Mouse (Mus musculus) left cerebral cortex, adult 9 months (tissue): ENCODE measurements around the gene Trnt1.
A peak's percentile ranks its signal among the peaks of the same experiment; 100 is the strongest.

ENCODE experiments used
- DNase-seq, 2 experiments: peaks; one replicate each; pipeline ENCODE4 v3.0.0; 2022; ENCODE audit warnings: low spot score in 2 of 2

Trnt1 gene

GRCm38 (mm10) chr6:106768640-106769289 is at the start of gene Trnt1:
Gene Trnt1 (plus strand): TSS chr6:106769120.
- DNase-seq: peak; percentile 88 to 97

GRCm38 (mm10) chr6:106725642-106726041 is 43.3 kb upstream of the Trnt1 start:
- DNase-seq: no peak

GRCm38 (mm10) chr6:106726078-106726477 is 42.8 kb upstream of the Trnt1 start:
- no peak for DNase-seq

DNA sequence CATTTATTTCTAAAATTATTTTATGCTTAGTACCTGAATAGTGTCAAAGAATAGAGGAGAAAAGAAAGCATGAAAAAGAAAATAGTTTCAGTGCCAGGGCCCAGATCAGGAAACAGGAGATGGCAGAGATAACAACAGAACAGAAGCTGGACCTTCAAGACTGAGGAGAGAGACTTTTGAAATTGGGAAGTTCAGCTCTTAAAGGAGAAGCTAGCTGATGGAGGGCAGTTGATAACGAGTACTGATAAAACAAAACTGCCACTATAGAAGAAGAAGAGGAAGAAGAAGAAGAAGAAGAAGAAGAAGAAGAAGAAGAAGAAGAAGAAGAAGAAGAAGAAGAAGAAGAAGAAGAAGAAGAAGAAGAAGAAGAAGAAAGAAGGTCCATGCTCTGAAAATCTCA is 41.2 kb upstream of the Trnt1 start:
- DNase-seq: no peak

DNA sequence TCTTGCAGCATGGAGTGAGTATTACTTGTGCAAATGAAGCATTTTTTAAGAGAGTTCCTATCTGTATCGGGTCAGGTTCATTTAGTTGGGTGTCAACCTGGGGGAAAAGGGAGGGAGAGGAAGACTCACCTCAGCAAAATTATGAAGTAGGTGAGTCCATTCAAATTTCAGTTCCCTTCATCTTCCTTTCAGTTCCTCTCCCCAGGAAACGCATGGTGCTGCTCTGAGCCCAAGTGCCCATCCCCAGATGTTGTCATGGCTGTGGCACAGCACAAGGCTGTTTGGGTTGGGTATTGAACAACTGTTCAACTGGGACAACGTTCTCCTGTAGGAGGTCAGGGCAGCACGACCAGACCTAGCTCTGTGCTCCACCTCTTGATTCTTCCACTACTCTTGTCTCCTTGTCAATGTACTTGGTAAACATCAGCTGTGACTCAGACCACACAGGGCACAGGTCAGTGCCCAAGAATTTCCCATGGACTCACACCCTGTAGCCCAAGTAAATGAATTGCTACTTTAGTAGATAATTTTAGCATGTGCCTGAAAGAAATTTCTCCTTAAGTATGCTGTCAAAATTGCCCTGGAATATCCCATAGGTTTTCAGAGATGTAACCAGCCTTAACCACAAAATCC is 39.1 kb upstream of the Trnt1 start:
- no peak for DNase-seq

- DNase-seq: no peak
Measured at GRCm38 (mm10) chr6:106732563-106732962, 36.4 kb upstream of the Trnt1 start.

- DNase-seq: no peak
Measured at GRCm38 (mm10) chr6:106738229-106738628, 30.7 kb upstream of the Trnt1 start.

GRCm38 (mm10) chr6:106740244-106740825 is 28.6 kb upstream of the Trnt1 start:
- no peak for DNase-seq

GRCm38 (mm10) chr6:106743556-106744233 is 25.2 kb upstream of the Trnt1 start:
- DNase-seq: no peak

DNA sequence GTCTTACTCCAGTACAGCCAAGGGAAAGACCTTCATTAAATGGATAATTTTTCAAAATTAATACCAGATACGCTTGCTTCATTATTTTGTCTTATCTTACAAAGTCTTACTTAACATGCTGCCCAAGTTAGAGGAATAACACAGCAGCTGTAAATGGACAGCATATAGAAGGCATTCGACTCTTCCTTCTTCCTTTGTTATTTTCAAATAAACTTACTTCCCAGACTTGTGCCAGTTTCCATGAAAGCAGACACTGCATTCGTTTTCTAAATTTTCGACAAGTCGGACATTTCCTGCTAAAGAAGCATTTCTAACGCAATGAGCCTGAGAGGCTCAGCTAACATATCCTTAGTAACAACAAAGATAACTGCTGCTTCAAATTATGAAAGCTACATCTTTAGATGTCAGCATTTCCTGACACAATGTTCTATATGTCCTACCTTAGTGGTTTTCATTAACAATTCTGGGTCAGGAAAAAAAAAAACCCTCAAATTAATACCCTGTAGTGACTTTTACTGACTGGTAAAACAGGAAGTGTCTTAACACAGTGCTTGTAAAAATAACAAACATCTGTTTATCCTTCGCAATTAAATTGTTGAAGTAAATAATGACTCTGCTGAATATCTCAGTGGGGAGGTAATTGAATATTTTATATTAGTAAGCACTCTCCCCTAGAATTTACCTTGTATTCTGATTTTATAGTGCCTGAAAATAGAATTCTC is 23.1 kb upstream of the Trnt1 start:
- DNase-seq: no peak

DNA sequence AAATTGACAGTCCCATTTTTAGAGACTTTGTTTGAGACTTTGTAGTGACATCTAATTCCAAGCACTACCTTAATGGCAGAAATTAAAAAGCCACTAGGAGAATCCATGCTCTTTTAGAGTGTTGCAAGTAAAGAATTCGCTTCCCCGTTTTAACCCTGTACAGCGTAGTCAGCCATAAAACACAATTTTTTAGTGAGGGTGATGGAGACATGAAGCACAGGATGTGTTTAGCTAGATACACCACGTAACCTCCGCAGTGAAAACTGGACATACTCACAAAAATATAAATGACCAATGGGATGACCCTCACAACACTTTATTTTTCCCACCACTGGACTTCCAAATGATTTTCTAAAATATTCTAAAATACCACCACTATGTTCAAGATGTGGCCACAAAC is 21.7 kb upstream of the Trnt1 start:
- DNase-seq: no peak

- no peak for DNase-seq
Measured at GRCm38 (mm10) chr6:106747804-106748203, 21.1 kb upstream of the Trnt1 start.

DNA sequence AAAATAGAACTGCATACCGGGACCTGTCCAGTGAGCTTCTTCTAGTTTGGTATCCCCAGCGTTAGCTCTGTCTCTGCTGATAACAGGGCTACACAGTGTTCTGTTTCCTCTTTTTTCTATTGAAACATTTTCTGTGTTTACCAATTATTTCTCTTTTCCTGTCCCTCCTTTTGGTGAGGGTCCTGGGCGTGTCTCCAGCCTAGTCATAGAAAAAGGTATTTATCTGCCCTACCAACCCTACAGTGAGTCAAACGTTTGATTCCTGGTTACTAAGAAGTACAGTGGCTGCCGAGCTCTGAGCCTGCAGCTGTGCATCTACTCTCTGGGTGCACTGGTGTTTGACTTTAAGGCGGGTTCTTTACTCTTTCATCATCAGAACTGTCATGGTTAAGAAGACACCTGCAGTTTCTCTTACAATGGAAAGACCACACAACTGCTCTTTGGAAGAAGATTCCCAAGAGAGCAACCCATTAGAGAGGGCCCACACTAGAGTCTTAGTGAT is 20.0 kb upstream of the Trnt1 start, which contains the start of gene Il5ra:
Gene Il5ra (minus strand): TSS at position 151 of the 502 bp plus-strand sequence.
- DNase-seq: no peak

- DNase-seq: no peak
Measured at GRCm38 (mm10) chr6:106750291-106750690, 18.6 kb upstream of the Trnt1 start.

DNA sequence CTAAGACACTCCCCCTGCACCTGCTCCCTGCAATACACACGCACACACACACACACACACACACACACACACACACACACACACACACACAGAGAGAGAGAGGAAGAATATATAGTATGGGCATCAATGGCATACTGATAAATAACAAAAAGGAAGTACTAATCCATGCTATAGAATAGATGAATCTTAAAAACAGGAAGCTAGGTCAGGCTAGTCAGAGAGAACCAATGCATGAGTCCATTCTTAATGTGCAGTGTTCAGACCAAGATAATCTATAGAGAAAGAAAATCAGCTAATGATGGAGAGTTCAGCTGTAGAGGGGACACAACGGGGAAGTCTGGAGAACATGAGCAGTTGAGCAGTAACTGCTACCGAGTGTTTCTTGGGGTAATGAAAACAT is 10.6 kb upstream of the Trnt1 start:
- DNase-seq: no peak

GRCm38 (mm10) chr6:106760473-106761218 is 8.3 kb upstream of the Trnt1 start:
- no peak for DNase-seq

DNA sequence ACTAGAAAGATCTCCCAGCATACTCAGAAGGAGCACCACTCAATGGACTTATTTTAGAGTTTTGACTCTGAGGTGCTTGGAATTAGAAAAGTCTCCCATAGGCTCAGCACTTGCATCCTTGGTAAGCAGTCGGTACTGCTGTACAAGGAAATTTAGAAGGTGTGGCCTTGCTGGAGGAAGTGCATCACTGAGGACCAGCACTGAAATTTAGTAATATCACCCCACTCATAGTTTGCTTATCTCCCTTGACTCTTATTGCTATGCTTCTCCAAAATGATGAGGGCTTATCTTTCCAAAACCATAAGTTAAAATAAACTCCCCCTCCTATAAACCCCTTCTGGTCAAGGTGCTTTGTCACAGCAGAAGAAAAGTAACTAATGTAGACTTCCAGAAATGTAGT is 7.4 kb upstream of the Trnt1 start:
- no peak for DNase-seq

DNA sequence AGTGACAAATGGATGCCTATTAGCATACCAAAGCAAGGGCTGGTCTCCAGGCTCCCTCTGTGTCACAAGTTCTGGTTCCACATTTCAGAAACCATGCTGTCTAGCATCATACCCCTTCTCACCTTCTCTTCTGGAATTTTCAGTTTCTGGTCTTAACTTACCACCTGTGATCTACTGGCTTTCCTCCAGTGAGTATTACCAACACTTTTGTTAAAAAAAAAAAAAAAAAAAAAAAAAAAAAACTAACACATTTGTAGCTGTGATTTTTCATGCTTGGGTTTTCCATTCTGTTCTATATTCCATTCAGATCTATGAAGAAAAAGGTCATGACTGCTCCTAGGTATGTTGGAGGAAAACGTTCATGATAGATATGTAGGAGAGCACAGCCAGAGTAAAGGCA is 3.0 kb upstream of the Trnt1 start:
- DNase-seq: no peak

DNA sequence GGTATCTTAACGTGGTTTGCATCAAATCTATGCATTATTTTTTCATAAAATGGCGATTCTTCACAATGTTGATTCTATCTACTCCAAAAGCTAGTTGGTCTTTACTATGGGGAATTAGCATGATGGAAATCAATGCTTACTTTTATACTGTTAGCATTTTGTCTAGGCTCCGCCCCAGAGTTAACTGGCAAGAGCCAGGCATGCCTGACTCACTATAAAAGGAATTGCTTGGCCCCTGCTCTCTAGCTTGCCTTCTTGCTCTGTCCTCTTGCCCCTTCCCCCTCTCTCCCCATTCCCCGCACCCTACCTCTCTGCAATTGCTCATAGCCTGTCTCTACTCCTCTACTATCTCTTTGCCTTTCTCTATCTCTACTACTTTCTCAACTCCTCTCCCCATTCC is 2.1 kb upstream of the Trnt1 start:
- DNase-seq: no peak

DNA sequence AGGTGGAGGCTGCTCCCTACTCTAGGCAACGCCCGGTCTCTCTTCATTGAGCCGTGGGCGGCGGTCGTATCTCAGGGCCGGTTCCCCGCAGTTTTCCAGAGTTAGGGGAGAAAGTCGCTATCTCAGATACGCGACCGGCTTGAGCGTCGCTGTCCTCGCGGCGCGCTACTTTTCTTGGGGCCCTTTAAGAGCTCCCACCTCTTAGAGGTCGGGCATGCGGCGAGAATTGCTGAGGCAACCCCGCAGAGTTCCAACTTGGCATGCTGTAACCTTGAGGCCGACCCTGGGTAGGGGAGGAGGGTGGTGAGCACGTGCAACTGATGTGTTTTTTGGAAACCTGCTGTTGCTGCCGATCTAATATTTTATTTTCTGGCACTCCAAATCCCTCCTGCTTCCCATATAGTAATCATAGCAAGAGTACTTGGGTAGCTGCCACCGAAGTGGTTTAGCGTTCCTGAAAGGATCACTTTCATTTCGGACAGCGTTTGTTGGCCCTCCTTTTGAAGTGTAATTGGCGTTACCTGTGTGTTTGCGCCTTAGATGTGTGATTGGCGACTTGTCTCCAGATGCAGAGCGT is 458 bp downstream of the Trnt1 start:
- no peak for DNase-seq

DNA sequence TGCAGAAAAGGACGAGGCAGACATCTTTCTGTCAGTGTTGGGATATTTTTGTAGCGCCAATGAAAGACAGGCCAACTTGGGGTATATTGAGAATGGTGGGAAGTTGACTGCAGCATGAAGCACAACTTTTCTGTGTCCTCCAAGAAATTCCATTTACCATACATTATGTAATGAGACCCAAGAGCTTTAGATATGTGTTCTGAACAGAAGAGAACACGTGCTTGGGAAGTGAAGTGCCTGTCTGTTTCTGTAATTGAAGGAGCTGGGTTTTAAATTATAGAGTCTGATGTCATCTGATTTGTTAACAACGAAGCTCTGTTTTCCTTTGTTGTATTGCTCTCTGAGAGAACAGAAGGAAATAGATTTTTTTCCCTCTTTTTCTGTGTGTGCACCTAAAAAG is 1.1 kb downstream of the Trnt1 start:
- DNase-seq: no peak
